Mouse (Mus musculus): ENCODE data around the gene Ppp1r13b.
A peak's percentile ranks its signal among the peaks of the same experiment; 100 is the strongest.

DNA sequence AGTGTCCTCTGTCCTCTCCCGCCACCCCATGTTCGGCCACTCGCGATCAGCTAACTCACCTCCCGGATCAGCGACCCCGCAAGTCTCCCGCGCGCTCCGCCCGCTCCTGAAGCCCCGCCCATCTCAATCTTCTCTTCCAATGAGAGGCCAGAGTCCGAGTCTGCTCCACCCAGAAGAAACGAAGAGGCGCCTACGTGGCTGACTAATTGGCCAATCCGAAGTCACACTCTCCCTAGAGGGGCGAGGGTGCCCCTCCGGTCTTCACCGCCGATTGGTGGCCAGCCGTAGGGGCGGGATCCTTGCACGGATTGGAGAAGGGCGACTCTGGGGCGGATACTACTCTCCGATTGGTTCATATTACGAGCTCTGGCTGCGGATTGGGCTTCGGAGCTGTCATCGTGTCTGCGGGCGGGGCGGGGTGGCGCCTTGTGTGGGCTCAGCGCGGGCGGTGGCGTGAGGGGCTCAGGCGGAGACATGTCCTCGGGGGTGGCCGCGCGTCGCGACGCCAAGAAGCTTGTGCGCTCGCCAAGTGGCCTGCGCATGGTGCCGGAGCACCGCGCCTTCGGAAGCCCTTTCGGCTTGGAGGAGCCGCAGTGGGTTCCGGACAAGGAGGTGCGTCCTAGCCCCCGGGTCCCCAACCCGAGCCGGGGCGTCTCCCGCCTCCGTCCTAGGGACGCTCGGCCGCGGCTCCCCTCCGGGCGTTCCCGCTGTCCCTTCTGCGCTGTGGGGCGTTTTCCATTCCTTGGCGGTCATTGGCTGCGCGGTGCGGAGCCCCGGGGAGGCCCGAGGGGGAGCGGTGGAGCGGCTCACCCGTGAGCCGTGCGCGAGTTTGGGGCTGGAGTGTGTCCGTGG is 93.9 kb downstream of the Ppp1r13b start, which contains the start of the genes Xrcc3 and Zfyve21:
- TF ChIP-seq CTCF (IDR thresholded peaks at IDR 0.05; ENCODE audit: extremely low read depth, insufficient read depth, low read length) (no peak), POLR2A (IDR thresholded peaks at IDR 0.05; ENCODE audit: extremely low read depth, insufficient read depth, low read length) (peak; percentile 70; the same call in 1 of the 2 replicates)
